Mouse (Mus musculus) midbrain, embryonic 14.5 days (tissue): ENCODE measurements at regions not wholly inside any gene's neighbourhood (a gene's known extent, or its start where the extent isn't known, plus 50 kb on each side); places are given as distances from the start of the nearest gene placed in this dataset.
"Not testable (repeated sequence)": the region's sequence is repeated elsewhere in the genome, so short reads cannot be mapped to it uniquely, and the experiment has no call there.

Experiments
- ATAC-seq: fragments of 200-750 bp; cut with Nextera tagmentation; 2 replicates; pipeline ENCODE4 v1.8.0; 2017; ENCODE audit warnings: moderate number of reproducible peaks, moderate library complexity; ENCODE audit not compliant: low FRiP score, low TSS enrichment
- DNase-seq: peaks from one replicate; pipeline ENCODE4 v3.0.0-alpha.2; 2015
- H3K27ac ChIP-seq: fragments of 300-500 bp; sonication (generic); replicated peaks from 2 replicates; pipeline ENCODE4 v1.5.1; 2014; ENCODE audit warnings: mild to moderate bottlenecking, low read depth, low read length, moderate library complexity
- H3K27me3 ChIP-seq: fragments of 300-500 bp; sonication (generic); 2 replicates; pipeline ENCODE4 v1.6.1; 2014; ENCODE audit warnings: low read length, control low read depth, mixed read lengths; ENCODE audit not compliant: control insufficient read depth, insufficient read depth
- H3K36me3 ChIP-seq: fragments of 300-500 bp; sonication (generic); 2 replicates; pipeline ENCODE4 v1.6.1; 2014; ENCODE audit warnings: low read length, control low read depth; ENCODE audit not compliant: control insufficient read depth, insufficient read depth
- H3K4me1 ChIP-seq: fragments of 300-500 bp; sonication (generic); 2 replicates; pipeline ENCODE4 v1.6.1; 2014; ENCODE audit warnings: mild to moderate bottlenecking, antibody characterized with exemption, low read length, control low read depth; ENCODE audit not compliant: control insufficient read depth, insufficient read depth
- H3K4me2 ChIP-seq: fragments of 300-500 bp; sonication (generic); 2 replicates; pipeline ENCODE4 v1.6.1; 2014; ENCODE audit warnings: mild to moderate bottlenecking, low read length, moderate library complexity
- H3K4me3 ChIP-seq: fragments of 300-500 bp; sonication (generic); replicated peaks from 2 replicates; pipeline ENCODE4 v1.5.1; 2014; ENCODE audit warnings: low read depth, low read length
- H3K9ac ChIP-seq: fragments of 300-500 bp; sonication (generic); replicated peaks from 2 replicates; pipeline ENCODE4 v1.6.1; 2014; ENCODE audit warnings: mild to moderate bottlenecking, low read length, moderate library complexity
- H3K9me3 ChIP-seq: fragments of 300-500 bp; sonication (generic); 2 replicates; pipeline ENCODE4 v1.6.1; 2016; ENCODE audit warnings: low read length, control low read depth, mixed read lengths; ENCODE audit not compliant: control insufficient read depth
- WGBS: fragments of 180-500 bp; shearing (Covaris S2); extraction: QIAGEN DNeasy Blood & Tissue Kit; methylation state at CpG from one replicate; pipeline ENCODE4 v1.1.7; 2014; 5-methylcytosine and 5-hydroxymethylcytosine counted together

GRCm38 (mm10) chrX:122935358-122935757 is 94.1 kb downstream of the Gm17521 start:
- H3K4me2 ChIP-seq, result no peak overlapping the region
- 65% methylated on average over 1 of the region's 1 CpGs for WGBS
- no peaks in the 10 kb centered on the region for H3K4me1 ChIP-seq
- no peaks in the 10 kb centered on the region for H3K27me3 ChIP-seq
- no peak overlapping the region for H3K4me3 ChIP-seq
- H3K9me3 ChIP-seq, result no peaks in the 10 kb centered on the region
- H3K9ac ChIP-seq, result no peak overlapping the region
- no peaks in the 10 kb centered on the region for H3K36me3 ChIP-seq
- no peak for ATAC-seq
- H3K27ac ChIP-seq, result no peak overlapping the region
- DNase-seq, result peak; percentile 8

- no peaks in the 10 kb centered on the region for H3K36me3 ChIP-seq
- no peaks in the 10 kb centered on the region for H3K4me1 ChIP-seq
- H3K27me3 ChIP-seq, result no peaks in the 10 kb centered on the region
- no peak overlapping the region for H3K9ac ChIP-seq
- DNase-seq (no peak), ATAC-seq (no peak)
- no peak overlapping the region for H3K4me2 ChIP-seq
- no peak overlapping the region for H3K27ac ChIP-seq
- WGBS, result 63% methylated on average over 1 of the region's 1 CpGs
- no peaks in the 10 kb centered on the region for H3K9me3 ChIP-seq
- no peak overlapping the region for H3K4me3 ChIP-seq
Observed at GRCm38 (mm10) chrX:122892682-122893081, 136.8 kb downstream of the Gm17521 start.

- no peak overlapping the region for H3K9ac ChIP-seq
- no peak overlapping the region for H3K27ac ChIP-seq
- H3K9me3 ChIP-seq, result no peaks in the 10 kb centered on the region
- no peaks in the 10 kb centered on the region for H3K27me3 ChIP-seq
- H3K4me1 ChIP-seq, result no peaks in the 10 kb centered on the region
- H3K4me2 ChIP-seq, result no peak overlapping the region
- ATAC-seq (no peak), DNase-seq (peak; percentile 27)
- H3K4me3 ChIP-seq, result no peak overlapping the region
- WGBS, result 57% methylated on average over 1 of the region's 1 CpGs
- no peaks in the 10 kb centered on the region for H3K36me3 ChIP-seq
Observed at GRCm38 (mm10) chrX:122854453-122854852, 175.0 kb downstream of the Gm17521 start.

DNA sequence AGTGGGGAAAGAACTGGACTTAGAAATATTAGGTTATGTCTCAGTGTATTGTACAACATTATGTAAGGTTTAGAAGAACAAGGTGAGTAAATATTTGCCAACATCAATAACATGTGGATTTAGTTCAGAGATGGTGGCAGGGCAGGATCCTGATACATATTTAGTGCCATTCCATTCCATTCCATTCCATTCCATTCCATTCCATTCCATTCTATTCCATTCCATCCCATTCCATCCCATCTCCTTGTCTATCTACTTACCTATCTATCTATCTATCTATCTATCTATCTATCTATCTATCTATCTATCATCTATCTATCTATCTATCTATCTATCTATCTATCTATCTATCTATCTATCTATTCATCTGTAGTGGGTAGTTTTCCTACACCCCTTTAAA is 198.2 kb downstream of the Gm17521 start:
- not testable (repeated sequence) for H3K27me3 ChIP-seq, H3K4me1 ChIP-seq, H3K36me3 ChIP-seq, DNase-seq, H3K4me3 ChIP-seq, H3K27ac ChIP-seq, H3K9me3 ChIP-seq, ATAC-seq, H3K4me2 ChIP-seq, H3K9ac ChIP-seq

DNA sequence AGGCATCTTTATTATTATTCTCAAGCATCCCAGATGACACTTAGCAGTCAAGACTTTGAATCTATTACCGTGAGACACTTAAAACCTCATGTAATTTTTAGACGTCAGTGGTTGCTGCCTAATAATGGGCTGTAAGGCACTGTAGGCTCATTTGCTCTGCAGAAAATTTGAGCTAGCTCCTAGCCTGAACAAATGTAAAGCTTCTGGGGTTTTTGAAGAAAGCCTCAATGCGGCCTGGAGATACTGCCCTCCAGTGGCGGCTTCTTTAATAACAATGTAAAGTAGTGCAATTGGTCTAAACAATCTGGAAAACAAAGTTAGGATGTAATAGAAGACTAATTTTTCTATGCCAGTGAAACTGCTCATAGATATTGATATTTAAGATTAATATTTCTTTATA is 203.4 kb downstream of the Gm17521 start:
- H3K27ac ChIP-seq, result no peak overlapping the region

More for the DNA sequence above, 203.4 kb downstream of the Gm17521 start:
- Histone ChIP-seq H3K4me3 (no peak overlapping the region), H3K9me3 (no peaks in the 10 kb centered on the region), H3K4me2 (no peak overlapping the region), H3K4me1 (no peaks in the 10 kb centered on the region), H3K27me3 (no peaks in the 10 kb centered on the region), H3K36me3 (no peaks in the 10 kb centered on the region), H3K9ac (no peak overlapping the region)
- no peak for ATAC-seq
- 15% methylated on average over 4 of the region's 4 CpGs for WGBS
- peak; percentile 72 for DNase-seq
